Mouse (Mus musculus) spleen, adult 2 months (tissue): Measurements from ENCODE around the gene Msh3.

Experiments used
- CTCF ChIP-seq: fragments of 200-500 bp; IDR thresholded peaks from 2 replicates; pipeline ENCODE4 v1.5.1; 2011; ENCODE audit warnings: mild to moderate bottlenecking, inconsistent platforms; ENCODE audit not compliant: insufficient read depth, insufficient read length, insufficient replicate concordance; ENCODE audit errors: extremely low read depth
- POLR2A ChIP-seq: fragments of 200-500 bp; IDR thresholded peaks from 2 replicates; pipeline ENCODE4 v1.6.1; 2011; ENCODE audit warnings: low read depth, low read length, inconsistent platforms

DNA sequence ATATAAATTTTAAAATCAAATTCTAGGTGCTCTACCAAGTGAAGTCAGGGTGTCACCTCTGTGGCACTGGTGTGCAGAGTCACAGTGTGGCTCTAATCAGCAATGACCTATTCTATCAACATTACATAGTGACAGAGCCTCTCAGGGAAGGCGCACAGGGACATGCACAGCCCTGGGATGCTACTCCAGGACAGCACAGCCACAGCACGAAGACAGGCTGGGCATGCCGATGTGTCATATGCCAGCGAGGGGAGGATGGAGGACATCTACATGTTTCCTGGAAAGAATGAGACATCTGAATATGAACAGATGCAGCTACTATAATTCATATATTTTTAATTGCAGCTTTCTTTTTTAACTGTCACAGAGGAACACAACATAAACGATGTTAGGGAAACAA, 101.0 kb downstream of the Msh3 start:
- TF ChIP-seq CTCF (no peak), POLR2A (no peak)
